Mouse (Mus musculus) lung, postnatal 0 days (tissue): ENCODE measurements at regions not wholly inside any gene's neighbourhood (a gene's known extent, or its start where the extent isn't known, plus 50 kb on each side); places are given as distances from the start of the nearest gene placed in this dataset.

Experiments used
- CTCF ChIP-seq: IDR thresholded peaks from 2 replicates; pipeline ENCODE4 v1.5.1; 2016; ENCODE audit warnings: antibody characterized with exemption, mild to moderate bottlenecking
- EP300 ChIP-seq: IDR thresholded peaks from 2 replicates; pipeline ENCODE4 v1.6.1; 2016; ENCODE audit warnings: antibody characterized with exemption, mild to moderate bottlenecking, control low read depth

- no peak for TF ChIP-seq CTCF
- TF ChIP-seq EP300, result no peak
Measured at GRCm38 (mm10) chr12:77541051-77541765, 303.3 kb downstream of the Fut8 start.
